Mouse (Mus musculus): ENCODE measurements around the gene Dnah7a.

GRCm38 (mm10) chr1:53740777-53741336 is 34.3 kb upstream of the Dnah7a start:
- TF ChIP-seq GATA1 (IDR thresholded peaks at IDR 0.05; ENCODE audit: borderline replicate concordance, low read length) (no peak), FLI1 (IDR thresholded peaks at IDR 0.05; ENCODE audit: low read length) (no peak)

Measured in megakaryocyte, embryonic 14.5 days (primary cell).